Mouse (Mus musculus) limb, embryonic 10.5 days (tissue): ENCODE results near the gene Hook2. TPM values are rescaled to one million over a fixed set of nuclear protein-coding genes. Genes with fewer than 3 reads are reported as not detected.

Source experiments
- DNase-seq: peaks from one replicate; pipeline ENCODE4 v3.0.0-alpha.2; 2017; ENCODE audit warnings: low spot score
- H3K27ac ChIP-seq: fragments of 300-500 bp; sonication (generic); 2 replicates; pipeline ENCODE4 v1.5.1; 2016; ENCODE audit warnings: mild to moderate bottlenecking
- H3K27me3 ChIP-seq: fragments of 300-500 bp; sonication (generic); 2 replicates; pipeline ENCODE4 v1.6.1; 2016; ENCODE audit warnings: low read depth, mild to moderate bottlenecking; ENCODE audit not compliant: poor library complexity, severe bottlenecking
- H3K36me3 ChIP-seq: fragments of 300-500 bp; sonication (generic); 2 replicates; pipeline ENCODE4 v1.6.1; 2016; ENCODE audit warnings: mild to moderate bottlenecking, moderate library complexity
- H3K4me1 ChIP-seq: fragments of 300-500 bp; sonication (generic); 2 replicates; pipeline ENCODE4 v1.6.1; 2016
- H3K4me3 ChIP-seq: fragments of 300-500 bp; sonication (generic); 2 replicates; pipeline ENCODE4 v1.5.1; 2016; ENCODE audit warnings: mild to moderate bottlenecking, moderate library complexity
- H3K9me3 ChIP-seq: fragments of 300-500 bp; sonication (generic); replicated peaks from 2 replicates; pipeline ENCODE4 v1.6.1; 2016; ENCODE audit warnings: mild to moderate bottlenecking
- WGBS: fragments of 180-500 bp; shearing (Covaris S2); methylation state at CpG from one replicate; pipeline ENCODE4 v1.1.7; 2016; 5-methylcytosine and 5-hydroxymethylcytosine counted together
- polyA plus RNA-seq: library from polyadenylated mRNA; unstranded; fragments of >200 nt; fragmentation: Nextera tagmentation; extraction: Ambion mirVana; gene quantifications from 2 replicates; pipeline ENCODE4 v1.2.1, GENCODE M21; 2016

The Hook2 gene
- polyA plus RNA-seq, result 16.0 and 19.1 TPM in 2 replicates

GRCm38 (mm10) chr8:84990349-84990748 is at the start of gene Hook2:
Gene Hook2, plus strand, starts transcription at chr8:84990603.
- peak; percentile 96 for DNase-seq
- Histone ChIP-seq H3K9me3 (no peaks in the 10 kb centered on the region), H3K27me3 (peaks cover 52% of the 10 kb centered on the region), H3K27ac (peak within 1 kb of the TSS; percentile 87), H3K4me3 (peak within 1 kb of the TSS; percentile 73), H3K36me3 (no peaks in the 10 kb centered on the region), H3K4me1 (peaks cover 35% of the 10 kb centered on the region)
- under 1% methylated on average over 28 of the region's 28 CpGs for WGBS

DNA sequence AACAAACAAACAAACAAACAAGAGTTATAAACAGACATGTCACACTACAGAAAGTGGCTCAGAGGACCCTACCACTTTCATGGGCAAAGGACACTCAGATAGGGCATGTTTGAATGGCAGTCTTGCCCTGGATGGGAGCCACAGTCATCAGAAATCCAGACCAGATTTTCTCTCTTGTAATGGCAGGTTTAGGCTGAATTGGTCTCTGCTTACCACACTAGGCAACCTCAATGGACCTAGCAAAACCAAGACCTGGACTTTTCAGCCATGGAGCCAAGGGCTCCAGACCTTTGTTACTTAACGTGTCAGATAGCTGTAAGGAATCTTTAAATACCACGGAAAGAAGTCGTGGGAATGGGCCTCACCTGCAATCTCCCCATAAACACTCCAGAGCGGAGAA is 46.7 kb upstream of the Hook2 start:
- DNase-seq, result no peak
- Histone ChIP-seq H3K27me3 (peaks cover 94% of the 10 kb centered on the region), H3K4me3 (no peak overlapping the region), H3K4me1 (peaks cover 18% of the 10 kb centered on the region), H3K27ac (no peak overlapping the region), H3K36me3 (no peaks in the 10 kb centered on the region), H3K9me3 (no peaks in the 10 kb centered on the region)
- 25% methylated on average over 4 of the region's 4 CpGs for WGBS

DNA sequence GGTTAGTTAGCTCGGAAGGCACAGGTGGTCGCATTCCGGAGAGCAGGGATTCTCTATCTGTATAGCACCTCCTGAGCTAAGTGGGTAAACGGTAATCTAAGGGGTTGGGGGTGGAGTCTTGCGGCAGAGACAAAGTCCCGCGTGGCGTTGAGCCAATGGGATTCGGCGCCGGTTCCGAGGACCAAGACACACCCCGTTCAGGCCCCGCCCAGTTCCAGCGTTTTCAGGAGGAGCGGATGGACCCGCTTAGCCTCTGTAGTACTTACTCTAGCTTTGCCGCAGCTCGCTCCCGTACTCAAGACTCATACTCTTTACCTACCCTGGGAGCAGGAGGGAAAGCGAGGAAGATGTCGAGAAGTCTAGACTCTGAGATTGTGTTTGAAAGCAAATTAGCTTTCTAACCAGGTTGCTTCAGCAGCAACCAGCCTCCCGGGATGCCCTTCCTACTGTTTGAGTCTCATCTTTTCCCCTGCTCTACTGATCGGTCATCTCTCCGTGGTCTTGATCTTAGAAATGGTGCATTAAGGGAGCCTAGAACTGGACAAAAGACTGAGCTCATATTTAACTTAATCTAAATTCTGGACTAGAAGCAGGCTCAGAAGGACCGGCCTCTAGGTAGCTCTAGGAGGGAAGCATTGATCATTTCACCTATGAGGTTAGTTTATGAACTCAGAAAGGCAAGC is 45.8 kb upstream of the Hook2 start:
- no peaks in the 10 kb centered on the region for H3K9me3 ChIP-seq
- H3K27ac ChIP-seq, result no peak overlapping the region
- 2% methylated on average over 26 of the region's 26 CpGs for WGBS
- peaks cover 94% of the 10 kb centered on the region for H3K27me3 ChIP-seq
- DNase-seq, result peak; percentile 68
- H3K4me1 ChIP-seq, result peaks cover 18% of the 10 kb centered on the region
- no peaks in the 10 kb centered on the region for H3K36me3 ChIP-seq
- H3K4me3 ChIP-seq, result peak overlapping the region; percentile 22

GRCm38 (mm10) chr8:84945235-84945632 is 45.2 kb upstream of the Hook2 start:
- Histone ChIP-seq H3K9me3 (no peaks in the 10 kb centered on the region), H3K27me3 (peaks cover 97% of the 10 kb centered on the region), H3K27ac (no peak overlapping the region), H3K36me3 (no peaks in the 10 kb centered on the region), H3K4me3 (peak overlapping the region; percentile 59), H3K4me1 (peaks cover 18% of the 10 kb centered on the region)
- no peak for DNase-seq
- WGBS, result 10% methylated on average over 11 of the region's 11 CpGs

DNA sequence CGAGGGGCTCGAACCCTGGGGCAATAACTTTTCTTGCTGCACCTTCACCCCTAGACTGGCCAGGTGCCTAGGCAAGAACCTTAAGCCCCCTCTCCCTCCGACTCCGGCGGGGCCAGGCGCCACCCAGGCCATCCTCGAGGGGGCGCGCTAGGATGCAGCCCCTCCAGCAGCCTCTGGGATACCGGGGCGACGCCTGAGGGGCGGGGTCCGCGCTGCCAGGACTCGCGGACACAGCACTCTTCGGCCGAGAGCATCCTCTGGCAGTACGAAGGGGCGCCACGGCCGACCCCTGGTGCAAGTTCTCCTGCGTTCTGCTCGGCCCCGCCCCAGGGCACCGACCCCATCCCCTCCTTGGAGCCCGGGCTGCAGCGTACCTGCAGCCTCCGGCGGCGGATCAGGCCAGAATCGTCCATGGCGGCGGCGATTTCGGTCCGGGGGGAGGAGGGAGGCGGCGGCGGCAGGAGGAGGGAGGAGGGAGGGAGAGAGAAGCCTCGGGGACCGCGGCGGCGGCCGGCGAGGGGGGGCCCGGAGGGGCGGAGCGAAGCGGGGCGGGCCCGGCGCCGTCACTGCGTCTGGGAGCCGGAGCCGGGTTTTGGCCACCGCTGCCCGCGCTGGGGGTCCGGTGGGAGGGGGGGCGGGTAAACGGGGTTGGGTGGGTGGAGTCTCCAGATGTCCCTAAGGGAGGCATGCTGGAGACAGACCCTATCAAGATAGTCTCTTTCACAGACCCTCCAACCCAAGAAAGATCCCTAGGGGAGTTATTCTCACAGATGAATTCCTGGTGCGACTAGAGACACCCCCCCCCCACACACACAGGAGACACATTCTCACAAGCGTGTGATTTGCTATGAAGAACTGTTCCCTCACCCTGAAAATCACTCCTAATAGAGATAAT is 44.5 kb upstream of the Hook2 start:
- no peak overlapping the region for H3K27ac ChIP-seq

GRCm38 (mm10) chr8:84946528-84947240 is 43.7 kb upstream of the Hook2 start, which contains the start of gene Rtbdn:
Gene Rtbdn, plus strand, starts transcription at chr8:84946991.
- peak within 1 kb of the TSS; percentile 59 for H3K4me3 ChIP-seq
- peaks cover 18% of the 10 kb centered on the region for H3K4me1 ChIP-seq
- H3K9me3 ChIP-seq, result no peaks in the 10 kb centered on the region
- DNase-seq, result no peak
- no peak within 1 kb of the TSS for H3K27ac ChIP-seq
- WGBS, result 10% methylated on average over 17 of the region's 17 CpGs
- peaks cover 97% of the 10 kb centered on the region for H3K27me3 ChIP-seq
- no peaks in the 10 kb centered on the region for H3K36me3 ChIP-seq

More for the DNA sequence above, 44.5 kb upstream of the Hook2 start:
- Histone ChIP-seq H3K36me3 (no peaks in the 10 kb centered on the region), H3K4me3 (peak overlapping the region; percentile 59), H3K9me3 (no peaks in the 10 kb centered on the region), H3K4me1 (peaks cover 18% of the 10 kb centered on the region), H3K27me3 (peaks cover 97% of the 10 kb centered on the region)
- peak; percentile 69 for DNase-seq
- 1% methylated on average over 41 of the region's 67 CpGs for WGBS

- peaks cover 97% of the 10 kb centered on the region for H3K27me3 ChIP-seq
These were observed 43.2 kb upstream of the Hook2 start for GRCm38 (mm10) chr8:84947241-84947545.

DNA sequence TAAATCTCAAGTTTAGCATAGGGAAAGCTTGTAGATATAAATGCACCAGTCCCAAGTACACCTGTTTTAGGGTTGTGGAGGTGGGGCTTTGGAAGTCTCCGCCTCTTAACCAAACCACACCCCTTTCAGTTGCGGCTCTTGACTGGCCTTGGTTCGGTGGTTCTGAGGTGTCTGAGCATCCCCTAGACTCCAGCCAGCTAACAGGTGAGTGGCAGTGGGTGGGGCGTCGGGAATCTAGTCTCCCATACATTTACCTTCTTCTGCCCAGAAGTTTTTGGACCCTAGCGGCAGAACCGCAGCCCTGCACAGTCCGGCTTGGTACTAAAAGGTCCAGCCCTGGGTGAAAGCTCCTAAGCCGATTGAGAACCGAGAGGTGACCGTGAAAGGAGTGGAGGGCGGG is 40.6 kb upstream of the Hook2 start:
- 18% methylated on average over 12 of the region's 12 CpGs for WGBS
- DNase-seq, result no peak
- Histone ChIP-seq H3K27me3 (peaks cover 91% of the 10 kb centered on the region), H3K27ac (no peak overlapping the region), H3K4me3 (no peak overlapping the region), H3K4me1 (peaks cover 17% of the 10 kb centered on the region), H3K36me3 (no peaks in the 10 kb centered on the region), H3K9me3 (no peaks in the 10 kb centered on the region)

More at GRCm38 (mm10) chr8:84947241-84947545, 43.2 kb upstream of the Hook2 start:
- Histone ChIP-seq H3K36me3 (no peaks in the 10 kb centered on the region), H3K4me1 (peaks cover 18% of the 10 kb centered on the region), H3K4me3 (no peak overlapping the region), H3K9me3 (no peaks in the 10 kb centered on the region), H3K27ac (no peak overlapping the region)
- DNase-seq, result peak; percentile 75
- 15% methylated on average over 9 of the region's 9 CpGs for WGBS

DNA sequence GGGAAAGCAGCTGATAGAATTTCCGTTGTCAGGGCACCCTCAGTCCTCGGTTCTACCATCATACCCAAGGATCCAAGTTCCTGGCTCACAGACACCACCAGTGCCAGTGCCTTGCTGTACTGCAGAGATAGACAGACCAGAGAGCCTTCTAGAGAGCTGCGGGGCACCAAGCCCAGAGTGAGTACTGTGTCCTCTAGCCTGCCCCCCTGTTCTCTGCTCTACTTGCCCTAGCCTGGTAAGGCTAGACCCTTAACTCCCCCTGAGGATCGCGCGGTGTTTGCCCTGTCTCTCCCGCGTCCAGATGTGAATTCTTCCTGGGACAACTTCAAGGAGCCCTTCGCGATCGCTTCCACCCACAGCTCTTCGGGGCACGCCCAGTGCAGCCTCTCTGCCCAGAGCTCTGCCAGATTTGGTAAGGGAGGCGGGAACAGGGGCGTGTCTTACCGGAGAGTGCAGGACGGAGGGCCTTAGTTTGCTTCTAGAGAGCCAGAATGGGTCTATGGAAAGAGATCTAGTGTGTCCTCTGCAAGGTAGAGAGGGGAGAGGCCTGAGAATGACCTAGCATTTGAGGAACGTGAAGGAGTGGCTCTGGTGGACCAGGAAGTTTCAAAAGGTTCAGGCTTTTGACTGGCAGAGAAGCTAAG is 37.7 kb upstream of the Hook2 start:
- H3K4me1 ChIP-seq, result peaks cover 5% of the 10 kb centered on the region; the same call in 1 of the 2 replicates
- no peaks in the 10 kb centered on the region for H3K9me3 ChIP-seq
- peaks cover 21% of the 10 kb centered on the region for H3K36me3 ChIP-seq
- peak overlapping the region; percentile 9; the same call in 1 of the 2 replicates for H3K4me3 ChIP-seq
- WGBS, result 9% methylated on average over 18 of the region's 18 CpGs
- no peak overlapping the region for H3K27ac ChIP-seq
- peaks cover 61% of the 10 kb centered on the region for H3K27me3 ChIP-seq
- DNase-seq, result no peak

DNA sequence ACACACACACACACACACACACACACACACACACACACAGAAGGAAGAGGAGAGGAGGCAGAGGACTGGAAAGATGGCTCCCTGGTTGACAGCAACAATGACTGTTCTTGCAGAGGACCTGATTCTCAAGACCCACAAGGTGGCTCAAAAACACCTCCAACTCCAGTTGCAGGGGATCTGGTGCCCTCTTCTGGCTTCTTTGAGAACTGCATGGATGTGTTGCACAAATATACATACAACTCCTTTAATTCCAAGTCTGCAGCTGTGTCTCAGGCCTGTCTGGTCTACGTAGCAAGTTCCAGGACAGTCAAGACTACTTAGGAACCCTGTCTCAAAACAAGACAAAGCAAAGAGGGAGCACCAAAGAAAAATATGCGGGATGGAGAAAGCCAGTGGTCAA is 33.6 kb upstream of the Hook2 start:
- Histone ChIP-seq H3K9me3 (no peaks in the 10 kb centered on the region), H3K27ac (no peak overlapping the region), H3K4me3 (no peak overlapping the region), H3K4me1 (peaks cover 5% of the 10 kb centered on the region; the same call in 1 of the 2 replicates), H3K27me3 (peaks cover 20% of the 10 kb centered on the region), H3K36me3 (peaks cover 59% of the 10 kb centered on the region)
- peak; percentile 83 for DNase-seq
- WGBS, result 44% methylated on average over 2 of the region's 2 CpGs

- no peak overlapping the region for H3K4me3 ChIP-seq
- no peak overlapping the region for H3K27ac ChIP-seq
- H3K27me3 ChIP-seq, result no peaks in the 10 kb centered on the region
- no peaks in the 10 kb centered on the region for H3K9me3 ChIP-seq
- 95% methylated on average over 7 of the region's 7 CpGs for WGBS
- H3K4me1 ChIP-seq, result peaks cover under 1% of the 10 kb centered on the region; the same call in 1 of the 2 replicates
- peaks cover 83% of the 10 kb centered on the region for H3K36me3 ChIP-seq
- DNase-seq, result no peak
These were observed 30.6 kb upstream of the Hook2 start for GRCm38 (mm10) chr8:84959811-84960210.

DNA sequence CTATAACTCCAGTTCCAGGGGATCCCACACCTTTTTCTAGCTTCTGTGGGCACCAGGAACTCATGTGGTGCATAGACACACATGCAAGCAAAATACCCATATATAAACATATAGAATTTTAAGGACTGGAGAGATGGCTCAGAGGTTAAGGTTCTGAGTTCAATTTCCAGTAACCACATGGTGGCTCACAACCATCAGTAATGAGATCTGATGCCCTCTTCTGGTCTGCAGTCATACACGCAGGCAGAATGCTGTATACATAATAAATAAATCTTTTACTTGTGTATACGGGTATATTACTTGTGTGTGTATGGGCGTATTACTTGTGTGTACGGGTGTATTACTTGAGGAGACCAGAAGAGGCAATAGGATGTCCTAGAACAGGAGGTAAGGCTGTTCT is 26.5 kb upstream of the Hook2 start:
- Histone ChIP-seq H3K27ac (no peak overlapping the region), H3K27me3 (no peaks in the 10 kb centered on the region), H3K9me3 (no peaks in the 10 kb centered on the region), H3K4me1 (peaks cover 32% of the 10 kb centered on the region), H3K4me3 (no peak overlapping the region), H3K36me3 (peaks cover 49% of the 10 kb centered on the region)
- DNase-seq, result no peak
- WGBS, result 88% methylated on average over 4 of the region's 4 CpGs
